Mouse (Mus musculus): ENCODE results near the gene Ehbp1. TPM values are rescaled to one million over a fixed set of nuclear protein-coding genes. Genes with fewer than 3 reads are reported as not detected.

Gene Ehbp1
- polyA plus RNA-seq, 1 experiment from 2014 or later = 9.6 TPM

- Histone ChIP-seq H3K27ac (peak overlapping the region; percentile 62), H3K4me3 (peak overlapping the region; percentile 70), H3K9me3 (no peaks in the 10 kb centered on the region), H3K36me3 (no peaks in the 10 kb centered on the region), H3K4me1 (replicated peaks) (peaks cover 67% of the 10 kb centered on the region), H3K27me3 (ENCODE audit: insufficient read depth, poor library complexity, severe bottlenecking) (peaks cover 100% of the 10 kb centered on the region)
- peak; percentile 56 for DNase-seq (ENCODE audit: low spot score)
- WGBS = 2% methylated on average over 31 of the region's 31 CpGs
These were observed 342.4 kb downstream of the Ehbp1 start for GRCm38 (mm10) chr11:21999396-22000315.

- Histone ChIP-seq H3K4me1 (replicated peaks) (peaks cover 57% of the 10 kb centered on the region), H3K4me3 (peak overlapping the region; percentile 70), H3K27me3 (ENCODE audit: insufficient read depth, poor library complexity, severe bottlenecking) (peaks cover 100% of the 10 kb centered on the region), H3K27ac (no peak overlapping the region), H3K9me3 (no peaks in the 10 kb centered on the region), H3K36me3 (no peaks in the 10 kb centered on the region)
- WGBS = 4% methylated on average over 32 of the region's 32 CpGs
- peak; percentile 56 for DNase-seq (ENCODE audit: low spot score)
These were observed 343.7 kb downstream of the Ehbp1 start for GRCm38 (mm10) chr11:21998141-21999047.

GRCm38 (mm10) chr11:21997561-21998140, 344.4 kb downstream of the Ehbp1 start:
- Histone ChIP-seq H3K27me3 (ENCODE audit: insufficient read depth, poor library complexity, severe bottlenecking) (peaks cover 100% of the 10 kb centered on the region), H3K4me1 (replicated peaks) (peaks cover 57% of the 10 kb centered on the region), H3K4me3 (peak overlapping the region; percentile 70), H3K36me3 (no peaks in the 10 kb centered on the region), H3K9me3 (no peaks in the 10 kb centered on the region), H3K27ac (no peak overlapping the region)
- peak; percentile 47 for DNase-seq (ENCODE audit: low spot score)
- WGBS = 2% methylated on average over 20 of the region's 20 CpGs

- no peaks in the 10 kb centered on the region for H3K36me3 ChIP-seq
- H3K9me3 ChIP-seq = no peaks in the 10 kb centered on the region
- under 1% methylated on average over 63 of the region's 63 CpGs for WGBS
- peak; percentile 74 for DNase-seq (ENCODE audit: low spot score)
- H3K27ac ChIP-seq = peak overlapping the region; percentile 23; the same call in 1 of the 2 replicates
- peaks cover 100% of the 10 kb centered on the region for H3K27me3 ChIP-seq (ENCODE audit: insufficient read depth, poor library complexity, severe bottlenecking)
- peaks cover 50% of the 10 kb centered on the region for H3K4me1 ChIP-seq (replicated peaks)
- peak overlapping the region; percentile 70 for H3K4me3 ChIP-seq
These were observed 345.2 kb downstream of the Ehbp1 start for GRCm38 (mm10) chr11:21996661-21997560.

GRCm38 (mm10) chr11:21996325-21996647, 345.8 kb downstream of the Ehbp1 start:
- whole genome bisulfite sequencing = 4% methylated on average over 13 of the region's 13 CpGs
- Histone ChIP-seq H3K27me3 (ENCODE audit: insufficient read depth, poor library complexity, severe bottlenecking) (peaks cover 100% of the 10 kb centered on the region), H3K27ac (peak overlapping the region; percentile 23; the same call in 1 of the 2 replicates), H3K36me3 (no peaks in the 10 kb centered on the region), H3K4me1 (replicated peaks) (peaks cover 43% of the 10 kb centered on the region), H3K4me3 (peak overlapping the region; percentile 70), H3K9me3 (no peaks in the 10 kb centered on the region)
- DNase-seq (ENCODE audit: low spot score) = no peak

- H3K4me3 ChIP-seq = peak overlapping the region; percentile 70
- H3K27ac ChIP-seq = no peak overlapping the region
- peaks cover 38% of the 10 kb centered on the region for H3K4me1 ChIP-seq (replicated peaks)
- no peaks in the 10 kb centered on the region for H3K36me3 ChIP-seq
- peaks cover 100% of the 10 kb centered on the region for H3K27me3 ChIP-seq (ENCODE audit: insufficient read depth, poor library complexity, severe bottlenecking)
- peak; percentile 60 for DNase-seq (ENCODE audit: low spot score)
- WGBS = 3% methylated on average over 27 of the region's 27 CpGs
- no peaks in the 10 kb centered on the region for H3K9me3 ChIP-seq
These were observed 346.4 kb downstream of the Ehbp1 start for GRCm38 (mm10) chr11:21995534-21996324.

- Histone ChIP-seq H3K27me3 (ENCODE audit: insufficient read depth, poor library complexity, severe bottlenecking) (peaks cover 100% of the 10 kb centered on the region), H3K27ac (no peak overlapping the region), H3K4me1 (replicated peaks) (peaks cover 30% of the 10 kb centered on the region), H3K9me3 (no peaks in the 10 kb centered on the region), H3K36me3 (no peaks in the 10 kb centered on the region), H3K4me3 (peak overlapping the region; percentile 4; the same call in 1 of the 2 replicates)
- 2% methylated on average over 34 of the region's 34 CpGs for WGBS
- DNase-seq (ENCODE audit: low spot score) = peak; percentile 30
These were observed 347.4 kb downstream of the Ehbp1 start for GRCm38 (mm10) chr11:21994377-21995370.

GRCm38 (mm10) chr11:21993597-21994376, 348.3 kb downstream of the Ehbp1 start:
- Histone ChIP-seq H3K4me1 (replicated peaks) (peaks cover 30% of the 10 kb centered on the region), H3K9me3 (no peaks in the 10 kb centered on the region), H3K4me3 (peak overlapping the region; percentile 32), H3K36me3 (no peaks in the 10 kb centered on the region), H3K27ac (peak overlapping the region; percentile 69; the same call in 1 of the 2 replicates), H3K27me3 (ENCODE audit: insufficient read depth, poor library complexity, severe bottlenecking) (peaks cover 100% of the 10 kb centered on the region)
- DNase-seq (ENCODE audit: low spot score) = peak; percentile 76
- under 1% methylated on average over 47 of the region's 47 CpGs for WGBS

GRCm38 (mm10) chr11:21992761-21993596, 349.1 kb downstream of the Ehbp1 start:
- H3K27me3 ChIP-seq (ENCODE audit: insufficient read depth, poor library complexity, severe bottlenecking) = peaks cover 100% of the 10 kb centered on the region
- WGBS = 2% methylated on average over 96 of the region's 96 CpGs
- H3K9me3 ChIP-seq = no peaks in the 10 kb centered on the region
- H3K4me3 ChIP-seq = peak overlapping the region; percentile 32
- DNase-seq (ENCODE audit: low spot score) = peak; percentile 71
- H3K4me1 ChIP-seq (replicated peaks) = peaks cover 27% of the 10 kb centered on the region
- no peaks in the 10 kb centered on the region for H3K36me3 ChIP-seq
- peak overlapping the region; percentile 69; the same call in 1 of the 2 replicates for H3K27ac ChIP-seq

Measured in hindbrain, embryonic 10.5 days (tissue).